Mouse (Mus musculus) neural tube, embryonic 13.5 days (tissue): ENCODE results near the gene Vmn1r64. TPM values are rescaled to one million over a fixed set of nuclear protein-coding genes. Genes with fewer than 3 reads are reported as not detected.
"Not testable (repeated sequence)": the region's sequence is repeated elsewhere in the genome, so short reads cannot be mapped to it uniquely, and the experiment has no call there.

Experiments used
- ATAC-seq: fragments of 200-750 bp; cut with Nextera tagmentation; 2 replicates; pipeline ENCODE4 v1.8.0; 2017; ENCODE audit warnings: low read depth, mild to moderate bottlenecking, moderate TSS enrichment, moderate library complexity
- H3K27ac ChIP-seq: fragments of 300-500 bp; sonication (generic); replicated peaks from 2 replicates; pipeline ENCODE4 v1.5.1; 2015; ENCODE audit warnings: moderate library complexity, mild to moderate bottlenecking, inconsistent platforms
- H3K27me3 ChIP-seq: fragments of 300-500 bp; sonication (generic); 2 replicates; pipeline ENCODE4 v1.6.1; 2015; ENCODE audit warnings: mild to moderate bottlenecking, inconsistent platforms
- H3K36me3 ChIP-seq: fragments of 300-500 bp; sonication (generic); 2 replicates; pipeline ENCODE4 v1.6.1; 2015; ENCODE audit warnings: mild to moderate bottlenecking, inconsistent platforms
- H3K4me1 ChIP-seq: fragments of 300-500 bp; sonication (generic); replicated peaks from 2 replicates; pipeline ENCODE4 v1.6.1; 2015; ENCODE audit warnings: inconsistent platforms
- H3K4me2 ChIP-seq: fragments of 300-500 bp; sonication (generic); 2 replicates; pipeline ENCODE4 v1.6.1; 2015; ENCODE audit warnings: inconsistent platforms, mild to moderate bottlenecking, moderate library complexity
- H3K4me3 ChIP-seq: fragments of 300-500 bp; sonication (generic); 2 replicates; pipeline ENCODE4 v1.5.1; 2015; ENCODE audit warnings: mild to moderate bottlenecking, inconsistent platforms
- H3K9ac ChIP-seq: fragments of 300-500 bp; sonication (generic); 2 replicates; pipeline ENCODE4 v1.6.1; 2015; ENCODE audit warnings: moderate library complexity, mild to moderate bottlenecking, inconsistent platforms
- H3K9me3 ChIP-seq: fragments of 300-500 bp; sonication (generic); 2 replicates; pipeline ENCODE4 v1.6.1; 2016; ENCODE audit warnings: inconsistent platforms
- WGBS: fragments of 180-500 bp; shearing (Covaris S2); methylation state at CpG from one replicate; pipeline ENCODE4 v1.1.7; 2015; 5-methylcytosine and 5-hydroxymethylcytosine counted together
- polyA plus RNA-seq: library from polyadenylated mRNA; unstranded; fragments of >200 nt; fragmentation: Nextera tagmentation; extraction: Ambion mirVana; gene quantifications from 2 replicates; pipeline ENCODE4 v1.2.1, GENCODE M21; 2015

The Vmn1r64 gene
- polyA plus RNA-seq: not detected in 2 replicates

GRCm38 (mm10) chr7:5884442-5884841 is at the start of gene Vmn1r64:
Gene Vmn1r64 (minus strand): TSS chr7:5884542.
- Histone ChIP-seq H3K9me3 (peaks cover 52% of the 10 kb centered on the region), H3K9ac (no peak within 1 kb of the TSS), H3K4me1 (no peaks in the 10 kb centered on the region), H3K27ac (no peak within 1 kb of the TSS), H3K36me3 (no peaks in the 10 kb centered on the region), H3K4me2 (no peak within 1 kb of the TSS), H3K27me3 (no peaks in the 10 kb centered on the region), H3K4me3 (no peak within 1 kb of the TSS)
- no peak for ATAC-seq

GRCm38 (mm10) chr7:5899238-5899637 is 14.9 kb upstream of the Vmn1r64 start:
- H3K4me2 ChIP-seq: no peak overlapping the region
- H3K27ac ChIP-seq: no peak overlapping the region
- no peak overlapping the region for H3K4me3 ChIP-seq
- 88% methylated on average over 4 of the region's 4 CpGs for WGBS
- H3K4me1 ChIP-seq: no peaks in the 10 kb centered on the region
- H3K27me3 ChIP-seq: no peaks in the 10 kb centered on the region
- no peaks in the 10 kb centered on the region for H3K36me3 ChIP-seq
- H3K9me3 ChIP-seq: peaks cover 47% of the 10 kb centered on the region
- no peak for ATAC-seq
- no peak overlapping the region for H3K9ac ChIP-seq

- not testable (repeated sequence) for H3K27me3 ChIP-seq, H3K4me1 ChIP-seq, H3K4me3 ChIP-seq, H3K4me2 ChIP-seq, H3K27ac ChIP-seq, H3K36me3 ChIP-seq, H3K9ac ChIP-seq, ATAC-seq
- WGBS: 77% methylated on average over 2 of the region's 2 CpGs
- peaks cover 52% of the 10 kb centered on the region for H3K9me3 ChIP-seq
Observed at GRCm38 (mm10) chr7:5897245-5897644, 12.9 kb upstream of the Vmn1r64 start.

Other genes with a start within 250 kb of the Vmn1r64 start
- not detected in 2 replicates for gene Vmn1r62, start 210.9 kb downstream of the Vmn1r64 start, polyA plus RNA-seq
- not detected in 2 replicates for gene Vmn1r63, start 79.1 kb downstream of the Vmn1r64 start, polyA plus RNA-seq
- gene Vmn1r65, start 126.5 kb upstream of the Vmn1r64 start, polyA plus RNA-seq: not detected in 2 replicates
- not detected in 2 replicates for gene Nlrp4c, start 160.6 kb upstream of the Vmn1r64 start, polyA plus RNA-seq